Mouse (Mus musculus) C2C12 (cell line): ENCODE results near the gene Prrt4. TPM values are rescaled to one million over a fixed set of nuclear protein-coding genes. Genes with fewer than 3 reads are reported as not detected.
A peak's percentile ranks its signal among the peaks of the same experiment; 100 is the strongest.

Source experiments
- H3K27me3 ChIP-seq: one replicate; pipeline ENCODE4 v1.6.1; 2011; ENCODE audit not compliant: control insufficient read depth, insufficient read depth, insufficient read length
- H3K36me3 ChIP-seq: one replicate; pipeline ENCODE4 v1.6.1; 2011; ENCODE audit not compliant: control insufficient read depth, insufficient read depth
- H3K4me3 ChIP-seq: one replicate; pipeline ENCODE4 v1.5.1; 2011; ENCODE audit warnings: mild to moderate bottlenecking, control low read depth; ENCODE audit not compliant: poor library complexity, insufficient read depth, severe bottlenecking
- H3K79me2 ChIP-seq: one replicate; pipeline ENCODE4 v1.6.1; 2011; ENCODE audit not compliant: control insufficient read depth, insufficient read depth
- H3K79me3 ChIP-seq: one replicate; pipeline ENCODE4 v1.6.1; 2011; ENCODE audit warnings: low read depth, control low read depth
- H3ac ChIP-seq: one replicate; pipeline ENCODE3; 2011; ENCODE audit warnings: low read depth; ENCODE audit not compliant: control insufficient read depth, insufficient read length
- CEBPB ChIP-seq: IDR thresholded peaks from one replicate; pipeline ENCODE4 v1.6.1; 2011; ENCODE audit warnings: low read depth, mild to moderate bottlenecking, control low read depth, moderate library complexity
- CTCF ChIP-seq: IDR thresholded peaks from one replicate; pipeline ENCODE4 v1.5.1; 2011; ENCODE audit not compliant: control insufficient read depth, insufficient read depth, insufficient read length
- FOSL1 ChIP-seq: IDR thresholded peaks from one replicate; pipeline ENCODE4 v1.8.0; 2011; ENCODE audit warnings: mild to moderate bottlenecking, low read length; ENCODE audit not compliant: poor library complexity, insufficient read depth, severe bottlenecking
- MAX ChIP-seq: IDR thresholded peaks from one replicate; pipeline ENCODE4 v1.6.1; 2011; ENCODE audit warnings: mild to moderate bottlenecking, control low read depth
- MYOD1 ChIP-seq: IDR thresholded peaks from one replicate; pipeline ENCODE4 v1.6.1; 2011; ENCODE audit warnings: low read depth; ENCODE audit not compliant: control insufficient read depth, insufficient read length
- MYOG ChIP-seq: IDR thresholded peaks from one replicate; pipeline ENCODE4 v1.6.1; 2011; ENCODE audit not compliant: control insufficient read depth, insufficient read length; ENCODE audit errors: extremely low read depth
- USF1 ChIP-seq: IDR thresholded peaks from one replicate; pipeline ENCODE4 v1.6.1; 2011; ENCODE audit warnings: low read depth, mild to moderate bottlenecking, control low read depth, moderate library complexity
- polyA plus RNA-seq: library from polyadenylated mRNA; unstranded; fragments of >200 nt; fragmentation: generic; extraction: Trizol; gene quantifications from one replicate; pipeline ENCODE4 v1.2.1, GENCODE M21; 2012; ENCODE audit warnings: missing spikeins

The Prrt4 gene
- polyA plus RNA-seq, 1 experiment: 0.09 TPM

DNA sequence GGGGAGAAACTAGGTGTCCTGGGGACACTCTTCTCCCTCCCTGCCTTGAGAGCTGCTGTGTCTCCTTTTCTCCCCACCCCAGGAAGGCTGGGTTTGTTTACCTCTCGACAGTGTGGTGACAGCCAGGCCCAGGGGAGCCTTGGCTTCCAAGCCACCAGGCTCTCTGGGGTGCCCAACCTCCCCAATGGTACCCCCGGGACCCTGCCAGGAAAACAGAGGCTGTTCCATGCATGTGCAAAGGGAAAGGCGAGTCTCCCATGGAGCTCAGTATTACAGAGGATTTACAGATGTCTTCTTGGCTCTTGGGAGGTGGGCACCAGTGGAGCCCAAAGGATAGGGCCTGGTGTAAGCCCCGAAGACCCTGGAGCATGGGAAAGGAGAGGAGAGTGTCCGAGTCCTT, 34.1 kb upstream of the Prrt4 start:
- Histone ChIP-seq H3K36me3 (peaks cover 12% of the 10 kb centered on the region), H3K4me3 (no peak overlapping the region), H3K79me3 (peaks cover 11% of the 10 kb centered on the region), H3ac (no peak overlapping the region), H3K27me3 (no peaks in the 10 kb centered on the region), H3K79me2 (peaks cover 34% of the 10 kb centered on the region)
- TF ChIP-seq MAX (no peak), USF1 (no peak), FOSL1 (no peak), MYOG (no peak), CEBPB (no peak), MYOD1 (no peak), CTCF (no peak)

DNA sequence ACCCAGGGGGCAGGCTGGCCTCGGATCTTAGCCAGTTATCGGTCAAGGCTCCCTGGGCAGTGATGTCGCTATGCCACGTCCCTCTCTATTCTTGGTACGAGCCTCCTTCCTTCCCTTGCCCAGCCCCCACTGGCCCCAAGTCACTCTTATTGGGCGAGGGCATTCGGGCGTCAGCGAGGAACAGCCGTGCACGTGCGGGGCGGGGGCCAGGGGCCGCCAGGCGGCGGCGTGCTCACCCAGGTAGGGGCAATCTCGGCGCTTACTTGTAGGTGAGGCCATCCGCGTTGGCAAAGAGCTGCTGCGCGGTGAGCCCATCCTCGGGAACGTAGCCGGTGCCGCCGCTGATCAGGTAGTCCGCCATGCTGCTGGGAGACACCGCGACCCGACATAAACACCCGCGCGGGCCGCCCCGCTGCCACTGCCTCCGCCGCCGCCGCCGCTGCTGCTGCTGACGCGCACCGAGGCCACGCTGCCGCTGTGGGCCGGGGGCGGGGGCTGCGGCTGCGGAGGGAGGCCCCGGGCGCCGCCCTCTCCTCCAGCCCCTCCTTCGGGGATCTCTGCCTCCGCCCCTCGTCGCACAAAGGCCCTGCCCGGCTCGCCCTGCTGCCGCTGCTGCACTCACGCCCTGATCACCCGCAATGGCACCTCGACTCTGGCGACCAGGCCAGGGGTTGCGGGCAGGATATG, 32.6 kb upstream of the Prrt4 start:
- Histone ChIP-seq H3K79me3 (peaks cover 11% of the 10 kb centered on the region), H3K79me2 (peaks cover 40% of the 10 kb centered on the region), H3K27me3 (no peaks in the 10 kb centered on the region), H3K4me3 (peak overlapping the region; percentile 51), H3ac (peak overlapping the region; percentile 90), H3K36me3 (peaks cover 26% of the 10 kb centered on the region)
- TF ChIP-seq MYOG (no peak), CEBPB (no peak), MAX (peak; percentile 79), MYOD1 (no peak), USF1 (no peak), CTCF (no peak), FOSL1 (no peak)

DNA sequence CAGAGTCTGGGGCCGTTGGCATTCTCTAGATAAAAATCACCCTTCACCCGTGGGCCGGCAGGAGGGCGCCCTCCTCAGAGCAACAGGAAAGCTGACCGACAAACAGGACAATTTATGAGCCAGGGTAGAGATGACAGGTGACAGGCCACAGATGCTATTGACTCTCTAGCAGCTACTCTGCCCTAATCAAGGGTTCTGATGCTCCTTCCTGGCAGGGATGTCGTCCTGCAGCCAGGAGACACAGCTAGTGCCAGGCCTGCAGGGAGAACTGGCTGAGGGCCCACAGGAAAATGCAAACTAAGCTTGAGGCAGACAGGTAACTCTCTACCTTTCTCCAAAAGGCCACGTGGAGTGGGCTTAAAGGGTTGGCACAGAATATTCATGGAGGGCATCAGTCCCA, 31.8 kb upstream of the Prrt4 start:
- peak overlapping the region; percentile 51 for H3K4me3 ChIP-seq
- H3K79me3 ChIP-seq: peaks cover 11% of the 10 kb centered on the region
- TF ChIP-seq MAX (no peak), MYOG (no peak), CEBPB (no peak), MYOD1 (peak; percentile 22)

DNA sequence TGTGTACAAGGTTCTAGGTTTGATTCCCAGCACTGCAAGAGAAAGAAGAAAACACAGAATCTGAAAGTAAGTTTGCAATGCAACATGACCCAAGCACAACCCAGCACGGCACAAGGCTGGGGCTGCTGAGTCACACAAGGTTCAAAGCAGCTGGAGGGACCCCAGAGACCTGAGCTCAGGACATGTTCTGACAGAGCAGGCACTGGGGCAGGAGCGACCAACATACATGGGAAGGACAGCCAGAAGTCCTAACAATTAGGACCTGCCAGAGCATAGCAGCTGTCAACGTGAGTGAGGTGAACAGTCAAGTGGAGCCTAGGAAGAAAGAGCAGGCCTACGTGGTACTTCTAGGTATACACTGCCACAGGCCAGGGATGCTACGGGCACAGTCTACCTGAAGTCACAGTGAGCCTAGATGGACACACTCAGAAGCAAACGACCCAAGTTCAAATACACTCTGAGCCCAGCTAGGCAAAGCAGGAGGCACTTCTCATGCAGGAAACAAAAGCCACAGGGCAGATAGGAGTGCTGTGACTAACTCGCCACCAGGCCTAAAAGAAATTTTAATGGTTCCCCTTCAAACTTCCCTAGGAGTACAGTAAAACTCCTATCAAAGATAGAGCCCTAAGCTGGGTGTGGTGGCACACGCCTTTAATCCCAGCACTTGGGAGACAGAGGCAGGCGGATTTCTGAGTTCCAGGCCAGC, 31.0 kb upstream of the Prrt4 start:
- H3ac ChIP-seq: peak overlapping the region; percentile 22
- H3K79me2 ChIP-seq: peaks cover 40% of the 10 kb centered on the region
- H3K27me3 ChIP-seq: no peaks in the 10 kb centered on the region
- H3K36me3 ChIP-seq: peaks cover 39% of the 10 kb centered on the region
- TF ChIP-seq MYOG (no peak), MYOD1 (peak; percentile 27)
- no peak overlapping the region for H3K4me3 ChIP-seq
- peaks cover 11% of the 10 kb centered on the region for H3K79me3 ChIP-seq

More for the DNA sequence above, 31.8 kb upstream of the Prrt4 start:
- peaks cover 40% of the 10 kb centered on the region for H3K79me2 ChIP-seq
- peaks cover 33% of the 10 kb centered on the region for H3K36me3 ChIP-seq
- peak overlapping the region; percentile 90 for H3ac ChIP-seq
- no peaks in the 10 kb centered on the region for H3K27me3 ChIP-seq

DNA sequence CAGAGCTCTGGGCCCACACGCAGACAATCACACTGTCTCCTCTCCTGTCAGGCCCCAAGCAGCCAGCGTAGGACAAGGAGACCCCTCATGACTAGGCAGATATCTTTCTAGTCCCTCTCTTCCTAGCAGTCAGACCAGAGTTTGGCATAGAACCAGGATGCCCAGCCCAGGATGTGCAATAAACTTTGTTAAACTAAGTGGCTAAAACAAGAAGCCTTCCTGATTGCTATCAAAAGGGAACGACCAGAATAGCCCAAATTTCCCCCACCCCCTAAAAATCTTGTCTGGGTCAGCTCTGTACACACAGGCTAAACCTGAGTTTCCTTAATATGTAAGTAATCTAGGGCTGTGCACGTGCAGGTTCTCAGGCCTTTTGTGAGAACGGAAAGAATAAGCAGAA, 28.8 kb upstream of the Prrt4 start:
- H3K79me3 ChIP-seq: peaks cover 11% of the 10 kb centered on the region
- no peak overlapping the region for H3ac ChIP-seq
- TF ChIP-seq MAX (no peak), USF1 (no peak), MYOG (no peak), CEBPB (no peak), CTCF (no peak), MYOD1 (no peak), FOSL1 (no peak)
- H3K36me3 ChIP-seq: peaks cover 61% of the 10 kb centered on the region
- H3K4me3 ChIP-seq: no peak overlapping the region
- H3K27me3 ChIP-seq: no peaks in the 10 kb centered on the region
- H3K79me2 ChIP-seq: peaks cover 40% of the 10 kb centered on the region

DNA sequence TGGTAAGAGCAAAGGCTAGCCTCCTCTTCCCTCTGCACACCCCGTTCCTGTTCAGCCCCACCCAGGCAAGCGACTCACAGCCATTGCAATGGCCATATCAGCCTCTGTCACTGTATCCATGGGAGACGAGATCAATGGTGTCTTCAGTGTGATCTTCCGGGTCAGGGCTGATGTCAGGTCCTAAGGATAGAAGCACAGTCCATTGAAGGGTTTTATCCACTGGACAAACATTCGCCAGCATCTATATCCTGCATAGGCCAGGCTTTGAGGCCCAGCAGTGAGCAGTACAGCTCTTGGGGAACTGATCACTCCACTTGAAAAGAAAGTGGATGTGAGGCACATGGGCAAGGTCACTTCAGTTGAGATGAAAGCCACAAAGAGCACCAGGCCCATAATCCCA, 27.6 kb upstream of the Prrt4 start:
- peaks cover 40% of the 10 kb centered on the region for H3K79me2 ChIP-seq
- peaks cover 11% of the 10 kb centered on the region for H3K79me3 ChIP-seq
- H3ac ChIP-seq: no peak overlapping the region
- H3K36me3 ChIP-seq: peaks cover 72% of the 10 kb centered on the region
- TF ChIP-seq CTCF: no peak
- H3K27me3 ChIP-seq: no peaks in the 10 kb centered on the region
- H3K4me3 ChIP-seq: no peak overlapping the region
